Mouse (Mus musculus) G1E (cell line): ENCODE measurements around the gene Gm20517. TPM values are rescaled to one million over a fixed set of nuclear protein-coding genes. Genes with fewer than 3 reads are reported as not detected.
A peak's percentile ranks its signal among the peaks of the same experiment; 100 is the strongest.
"Not testable (repeated sequence)": the region's sequence is repeated elsewhere in the genome, so short reads cannot be mapped to it uniquely, and the experiment has no call there.

Experiments used
- ATAC-seq: 2 replicates; pipeline ENCODE4 v1.8.0; 2016; ENCODE audit warnings: mild to moderate bottlenecking; ENCODE audit not compliant: insufficient number of reproducible peaks, poor library complexity, low FRiP score, severe bottlenecking; ENCODE audit errors: extremely low read depth
- DNase-seq: peaks from one replicate; pipeline ENCODE4 v3.0.0; 2012; ENCODE audit warnings: low spot score
- H3K27me3 ChIP-seq: 2 replicates; pipeline ENCODE4 v1.6.1; 2012; ENCODE audit warnings: mild to moderate bottlenecking, low read length, inconsistent platforms; ENCODE audit not compliant: insufficient read depth
- H3K36me3 ChIP-seq: replicated peaks from 2 replicates; pipeline ENCODE3; 2012; ENCODE audit warnings: mild to moderate bottlenecking, inconsistent platforms
- H3K4me1 ChIP-seq: 2 replicates; pipeline ENCODE4 v1.6.1; 2012; ENCODE audit warnings: low read depth, low read length, inconsistent platforms, mixed read lengths; ENCODE audit not compliant: insufficient read depth
- H3K4me3 ChIP-seq: 2 replicates; pipeline ENCODE4 v1.5.1; 2012; ENCODE audit warnings: low read depth, mild to moderate bottlenecking, inconsistent platforms, low read length, moderate library complexity, mixed read lengths
- H3K9me3 ChIP-seq: replicated peaks from 2 replicates; pipeline ENCODE4 v1.6.1; 2012; ENCODE audit warnings: inconsistent platforms
- CTCF ChIP-seq: IDR thresholded peaks from 2 replicates; pipeline ENCODE4 v1.5.1; 2012; ENCODE audit warnings: low read depth, low read length, inconsistent platforms, mixed read lengths
- GATA1 ChIP-seq: IDR thresholded peaks from 2 replicates; pipeline ENCODE4 v1.6.1; 2012; ENCODE audit warnings: borderline replicate concordance, low read length, inconsistent platforms, mixed read lengths
- GATA2 ChIP-seq: IDR thresholded peaks from 2 replicates; pipeline ENCODE4 v1.6.1; 2012; ENCODE audit warnings: low read depth, low read length, inconsistent platforms, borderline replicate concordance
- POLR2AphosphoS5 ChIP-seq: IDR thresholded peaks from 2 replicates; pipeline ENCODE4 v1.6.1; 2012; ENCODE audit warnings: low read depth, low read length, inconsistent platforms; ENCODE audit not compliant: insufficient replicate concordance
- TAL1 ChIP-seq: conservative IDR thresholded peaks from 2 replicates; pipeline ENCODE4 v1.6.1; 2012; ENCODE audit warnings: low read depth, low read length, inconsistent platforms, mixed read lengths
- polyA plus RNA-seq: library from polyadenylated mRNA; stranded (reverse); fragments of >175 nt; gene quantifications from 2 replicates; pipeline ENCODE4 v1.2.3, GENCODE M21; 2012
- total RNA-seq, 2 experiments: library from RNA; stranded (forward) in 1 of 2; stranded (reverse) in 1 of 2; fragments of 200-1000 nt in 1 of 2; fragments of >200 nt in 1 of 2; fragmentation: Nextera tagmentation in 1 of 2; gene quantifications; 2 replicates each; pipeline ENCODE4 v1.2.3; 2014 to 2017

Gm20517 gene
- total and polyA plus RNA-seq, 3 experiments, result 0.05 to 9.6 (median 2.0) TPM

DNA sequence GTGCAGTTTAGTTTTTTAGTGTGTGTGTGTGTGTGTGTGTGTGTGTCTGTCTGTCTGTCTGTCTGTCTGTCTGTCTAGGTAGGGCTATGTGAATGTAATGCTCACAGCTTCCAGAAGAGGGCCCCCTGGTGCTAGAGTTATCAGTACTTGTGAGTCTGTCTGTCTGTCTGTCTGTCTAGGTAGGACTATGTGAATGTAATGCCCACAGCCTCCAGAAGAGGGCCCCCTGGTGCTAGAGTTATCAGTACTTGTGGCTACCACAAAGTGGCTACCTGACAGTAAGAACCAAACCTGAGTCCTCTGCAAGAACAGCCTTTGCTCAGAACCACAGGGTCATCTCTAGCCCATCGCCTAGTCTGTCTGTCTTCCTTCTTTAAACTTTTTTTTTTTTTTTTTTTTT lies 35.3 kb downstream of the Gm20517 start:
- H3K4me1 ChIP-seq, result no peaks in the 10 kb centered on the region; the same call in 1 of the 2 replicates
- H3K9me3 ChIP-seq, result no peaks in the 10 kb centered on the region
- DNase-seq (peak; percentile 6), ATAC-seq (peak; percentile 54)
- peaks cover 22% of the 10 kb centered on the region for H3K36me3 ChIP-seq
- H3K4me3 ChIP-seq, result no peak overlapping the region
- no peaks in the 10 kb centered on the region for H3K27me3 ChIP-seq
- TF ChIP-seq POLR2AphosphoS5, result no peak
- peak; percentile 39 for TF ChIP-seq CTCF

DNA sequence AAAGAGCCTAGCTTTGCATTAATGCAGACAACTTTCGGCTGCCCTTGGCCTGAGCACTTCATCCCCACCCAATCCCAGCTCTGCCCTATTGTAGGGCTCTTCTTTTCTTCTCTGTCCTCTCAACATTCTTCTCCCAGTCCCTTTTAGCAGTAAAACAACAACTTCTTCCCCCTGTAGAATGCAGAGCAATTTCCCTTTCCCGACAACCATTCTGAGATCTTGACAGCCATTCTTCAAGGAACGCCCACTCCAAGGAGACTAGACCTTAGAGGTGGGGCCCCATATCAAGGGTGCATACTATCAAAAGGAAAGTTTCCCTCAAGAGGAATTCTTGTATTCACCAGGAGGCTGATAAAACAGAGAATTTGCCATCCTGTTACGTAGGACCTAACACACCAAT lies 37.6 kb downstream of the Gm20517 start:
- DNase-seq, result no peak

DNA sequence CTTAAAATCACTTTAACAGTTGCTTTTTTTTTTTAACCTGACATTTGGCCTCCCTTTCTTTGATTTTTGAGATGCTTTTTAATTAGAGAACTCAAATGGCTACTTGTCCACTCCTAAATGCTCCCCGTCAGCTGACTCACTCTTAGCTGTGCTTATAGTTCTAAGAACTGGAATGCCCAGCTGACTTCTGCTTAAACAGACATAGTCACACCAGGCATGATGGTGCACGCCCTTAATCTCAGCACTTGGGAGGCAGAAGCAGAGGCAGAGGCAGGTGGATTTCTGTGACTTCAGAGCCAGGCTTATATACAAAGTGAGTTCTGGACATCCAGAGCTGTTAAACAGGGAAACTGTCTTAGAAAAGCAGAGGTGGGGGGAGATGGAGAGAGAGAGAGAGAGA lies 40.6 kb downstream of the Gm20517 start:
- TF ChIP-seq TAL1 (no peak), GATA2 (no peak), POLR2AphosphoS5 (no peak), GATA1 (no peak), CTCF (no peak)
- H3K4me3 ChIP-seq, result no peak overlapping the region
- H3K9me3 ChIP-seq, result no peaks in the 10 kb centered on the region
- DNase-seq (no peak), ATAC-seq (no peak)
- H3K27me3 ChIP-seq, result no peaks in the 10 kb centered on the region
- peaks cover 41% of the 10 kb centered on the region for H3K36me3 ChIP-seq
- H3K4me1 ChIP-seq, result no peaks in the 10 kb centered on the region

More for the DNA sequence above, 37.6 kb downstream of the Gm20517 start:
- no peaks in the 10 kb centered on the region for H3K9me3 ChIP-seq
- H3K36me3 ChIP-seq, result peaks cover 27% of the 10 kb centered on the region
- no peak overlapping the region for H3K4me3 ChIP-seq
- TF ChIP-seq CTCF (no peak), GATA2 (no peak)
- ATAC-seq, result no peak
- H3K27me3 ChIP-seq, result no peaks in the 10 kb centered on the region
- no peaks in the 10 kb centered on the region; the same call in 1 of the 2 replicates for H3K4me1 ChIP-seq

GRCm38 (mm10) chr17:47654346-47654745 lies 43.0 kb downstream of the Gm20517 start:
- H3K4me1 ChIP-seq, H3K9me3 ChIP-seq, H3K4me3 ChIP-seq, H3K27me3 ChIP-seq, ATAC-seq, DNase-seq: not testable (repeated sequence)
- H3K36me3 ChIP-seq, result peaks cover 48% of the 10 kb centered on the region

- Histone ChIP-seq H3K4me1 (no peaks in the 10 kb centered on the region; the same call in 1 of the 2 replicates), H3K9me3 (no peaks in the 10 kb centered on the region), H3K4me3 (no peak overlapping the region), H3K27me3 (no peaks in the 10 kb centered on the region), H3K36me3 (peaks cover 47% of the 10 kb centered on the region)
- ATAC-seq (no peak), DNase-seq (no peak)
- no peak for TF ChIP-seq CTCF
- no peak for TF ChIP-seq POLR2AphosphoS5
- TF ChIP-seq GATA2, result no peak
- TF ChIP-seq GATA1, result no peak
- TF ChIP-seq TAL1, result no peak
These were observed 44.3 kb downstream of the Gm20517 start for GRCm38 (mm10) chr17:47655697-47656096.

- Histone ChIP-seq H3K9me3 (no peaks in the 10 kb centered on the region), H3K36me3 (peaks cover 51% of the 10 kb centered on the region), H3K4me1 (no peaks in the 10 kb centered on the region; the same call in 1 of the 2 replicates), H3K27me3 (no peaks in the 10 kb centered on the region), H3K4me3 (no peak overlapping the region)
- DNase-seq (no peak), ATAC-seq (no peak)
- TF ChIP-seq GATA1 (no peak), CTCF (no peak), GATA2 (no peak), TAL1 (no peak), POLR2AphosphoS5 (no peak)
These were observed 46.5 kb downstream of the Gm20517 start for GRCm38 (mm10) chr17:47657901-47658300.

DNA sequence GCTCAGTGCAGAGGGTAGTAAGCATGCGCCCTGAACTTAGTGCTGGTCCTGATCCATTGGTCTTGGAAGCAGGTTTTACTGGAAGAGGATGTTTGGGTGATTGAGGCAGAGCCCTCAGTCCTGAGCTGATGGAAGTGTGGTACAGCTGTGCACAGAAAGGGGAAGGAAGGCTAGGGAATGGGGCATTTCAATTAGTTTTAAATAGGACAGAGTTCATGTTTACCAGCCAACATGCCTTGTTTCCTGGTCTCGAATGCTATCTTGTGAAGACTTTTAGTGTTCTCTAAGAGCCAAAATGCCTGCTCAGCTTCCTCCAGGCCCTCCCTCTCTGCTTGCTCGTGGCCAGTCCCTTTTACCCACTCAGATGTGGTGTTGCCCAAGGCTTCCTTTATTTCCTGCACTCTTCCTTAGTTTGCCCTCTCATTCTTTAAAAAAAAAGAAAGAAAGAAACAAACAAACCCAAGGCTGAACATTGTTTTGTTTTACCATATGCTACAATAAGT lies 47.4 kb downstream of the Gm20517 start:
- peaks cover 52% of the 10 kb centered on the region for H3K36me3 ChIP-seq
- TF ChIP-seq CTCF (no peak), GATA2 (no peak), GATA1 (no peak)
- ATAC-seq, result no peak
- no peaks in the 10 kb centered on the region for H3K9me3 ChIP-seq
- H3K4me1 ChIP-seq, result no peaks in the 10 kb centered on the region; the same call in 1 of the 2 replicates
- no peaks in the 10 kb centered on the region for H3K27me3 ChIP-seq
- no peak for DNase-seq
- no peak overlapping the region for H3K4me3 ChIP-seq
